ENCODE assay signal across 26 mouse cellular contexts in genomic region chr4:135563794-135564193, GRCm38 (mm10). TPM values are rescaled to one million over a fixed set of nuclear protein-coding genes. Genes with fewer than 3 reads are reported as not detected.
DNase-seq lines count a peak whose midpoint lies in the region; ATAC-seq and TF ChIP-seq lines count a peak whose summit lies in the region.
"Had no signal": no experiment of that assay in that cellular context is flagged by ENCODE, and none has a peak within 500 bp of the region (broad histone marks: within the 10 kb centered on the region; RNA-seq: fewer than 3 reads in every experiment).

No protein-coding gene starts in this region.

- H3K4me3 ChIP-seq in heart, embryonic 14.5 days (ENCODE audit: control insufficient read depth in 1 of 2, insufficient read depth in 1 of 2, low read depth in 1 of 2, low read length in 2 of 2), result no peak overlapping the region
- H3K4me3 ChIP-seq in lung, embryonic 16.5 days (ENCODE audit: low read length), result no peak overlapping the region
- H3K4me3 ChIP-seq in stomach, postnatal 0 days (ENCODE audit: low read depth, low read length), result no peak overlapping the region
- H3K4me3 ChIP-seq: embryonic facial prominence, embryonic 12.5 days; limb, embryonic 10.5 days; limb, embryonic 15.5 days; liver, embryonic 13.5 days had no signal

- H3K9me3 ChIP-seq in heart, embryonic 14.5 days (ENCODE audit: control insufficient read depth, low read length), result no peaks in the 10 kb centered on the region
- H3K9me3 ChIP-seq in lung, embryonic 16.5 days (ENCODE audit: control insufficient read depth, low read length), result no peaks in the 10 kb centered on the region
- H3K9me3 ChIP-seq in stomach, postnatal 0 days (ENCODE audit: control insufficient read depth, low read length), result no peaks in the 10 kb centered on the region
- H3K9me3 ChIP-seq: limb, embryonic 10.5 days; limb, embryonic 15.5 days; liver, embryonic 13.5 days had no signal

- H3K27ac ChIP-seq in heart, embryonic 14.5 days (replicated peaks in 1 of 2; ENCODE audit: control insufficient read depth in 1 of 2, insufficient read depth in 1 of 2, low read depth in 2 of 2, low read length in 2 of 2), result peak overlapping the region in 1 of 2 experiments; percentile 86; a peak in 1 of 4 replicates
- 0 out of 2 replicates have a peak overlapping the region, but pooled peaks have one; percentile 38 for H3K27ac ChIP-seq in lung, embryonic 16.5 days (ENCODE audit: low read length)
- peak overlapping the region; percentile 40 for H3K27ac ChIP-seq in stomach, postnatal 0 days (replicated peaks)
- H3K27ac ChIP-seq: embryonic facial prominence, embryonic 12.5 days; kidney, postnatal 0 days; limb, embryonic 10.5 days; limb, embryonic 15.5 days; liver, embryonic 13.5 days had no signal

- no peak for TF ChIP-seq CTCF in stomach, postnatal 0 days (IDR thresholded peaks at IDR 0.05; ENCODE audit: low read depth)

- peaks cover 54 to 60% of the 10 kb centered on the region in 2 experiments for H3K4me1 ChIP-seq in heart, embryonic 14.5 days (ENCODE audit: control insufficient read depth in 2 of 2, insufficient read depth in 2 of 2, low read length in 2 of 2)
- H3K4me1 ChIP-seq in lung, embryonic 16.5 days (replicated peaks; ENCODE audit: control insufficient read depth, insufficient read depth, low read length), result peaks cover 18% of the 10 kb centered on the region
- H3K4me1 ChIP-seq in stomach, postnatal 0 days (replicated peaks; ENCODE audit: control insufficient read depth, insufficient read depth), result no peaks in the 10 kb centered on the region; the same call in 1 of the 2 replicates

- 0 out of 2 replicates have a peak, but pooled peaks cover 7% of the 10 kb centered on the region for H3K36me3 ChIP-seq in heart, embryonic 14.5 days (ENCODE audit: control insufficient read depth, insufficient read depth, low read length)
- H3K36me3 ChIP-seq in lung, embryonic 16.5 days (ENCODE audit: control insufficient read depth, insufficient read depth, low read length), result no peaks in the 10 kb centered on the region
- H3K36me3 ChIP-seq in stomach, postnatal 0 days (ENCODE audit: control insufficient read depth, insufficient read depth, low read length), result no peaks in the 10 kb centered on the region
- H3K36me3 ChIP-seq: embryonic facial prominence, embryonic 12.5 days; limb, embryonic 10.5 days; limb, embryonic 15.5 days; liver, embryonic 13.5 days had no signal

- H3K9ac ChIP-seq in heart, embryonic 14.5 days (ENCODE audit: low read length), result peak overlapping the region; percentile 13; the same call in 1 of the 2 replicates
- H3K9ac ChIP-seq in lung, embryonic 16.5 days (ENCODE audit: low read length), result no peak overlapping the region
- no peak overlapping the region for H3K9ac ChIP-seq in stomach, postnatal 0 days (ENCODE audit: low read length)
- H3K9ac ChIP-seq: embryonic facial prominence, embryonic 12.5 days; limb, embryonic 15.5 days; liver, embryonic 13.5 days had no signal

- no peak for ATAC-seq in heart, embryonic 14.5 days (ENCODE audit: insufficient number of reproducible peaks, insufficient read depth, low FRiP score, low read depth)
- no peak for ATAC-seq in lung, embryonic 16.5 days (ENCODE audit: low read depth)
- ATAC-seq in megakaryocyte, adult 5-6 weeks (ENCODE audit: poor library complexity, severe bottlenecking), result peak; percentile 36
- no peak for ATAC-seq in stomach, postnatal 0 days (ENCODE audit: low FRiP score, low TSS enrichment)
- ATAC-seq in activated CD4-positive, CD25-positive, alpha-beta regulatory T cell, adult 4 months, result no peak
- ATAC-seq: CD4-positive, CD25-positive, alpha-beta regulatory T cell, adult 4 months; forebrain, embryonic 14.5 days; midbrain, embryonic 16.5 days had no signal

- no peak for DNase-seq in heart, adult 8-10 months (ENCODE audit: low spot score)
- DNase-seq in lung, postnatal 14 days, result no peak
- DNase-seq in stomach, postnatal 0 days (ENCODE audit: low spot score), result no peak
- no peak for DNase-seq in left cerebral cortex, postnatal 14 days (ENCODE audit: low spot score in 2 of 2)
- DNase-seq: cerebellum, adult 8-10 months; cerebellum, postnatal 25 days; gastrocnemius, postnatal 36 days; kidney, adult 8-10 months; layer of hippocampus, postnatal 36 days; liver, embryonic 13.5 days; lung, adult 18-20 months; lung, postnatal 10 days; right cerebral cortex, postnatal 25 days had no signal

- WGBS in heart, embryonic 14.5 days, result 43% methylated on average over 2 of the region's 2 CpGs
- WGBS in lung, embryonic 16.5 days, result 22% methylated on average over 2 of the region's 2 CpGs
- 27% methylated on average over 2 of the region's 2 CpGs for WGBS in stomach, postnatal 0 days

- no peaks in the 10 kb centered on the region for H3K27me3 ChIP-seq in heart, embryonic 14.5 days (ENCODE audit: control insufficient read depth, insufficient read depth, low read length)
- H3K27me3 ChIP-seq in lung, embryonic 16.5 days (ENCODE audit: control insufficient read depth, insufficient read depth, low read depth, low read length), result peaks cover 4% of the 10 kb centered on the region; the same call in 1 of the 2 replicates
- no peaks in the 10 kb centered on the region for H3K27me3 ChIP-seq in stomach, postnatal 0 days (ENCODE audit: control insufficient read depth, insufficient read depth, low read length)

- TF ChIP-seq EP300 in stomach, postnatal 0 days (optimal IDR thresholded peaks at IDR 0.05), result no peak

- intact Hi-C loops in left cerebral cortex, postnatal 14 days (cut with DNase I), result no loop called here

- H3K4me2 ChIP-seq in heart, embryonic 14.5 days (ENCODE audit: low read length), result no peak overlapping the region
- H3K4me2 ChIP-seq in lung, embryonic 16.5 days (ENCODE audit: low read depth, low read length), result no peak overlapping the region
- H3K4me2 ChIP-seq in stomach, postnatal 0 days (replicated peaks; ENCODE audit: low read depth), result no peak overlapping the region
- H3K4me2 ChIP-seq: embryonic facial prominence, embryonic 12.5 days; limb, embryonic 15.5 days; liver, embryonic 13.5 days; midbrain, embryonic 11.5 days had no signal

RNA-seq across cellular contexts. Expression of gene Grhl3, which starts 9.6 kb away (rescaled TPM):
- 5.1 and 5.8 TPM in 2 replicates for polyA plus RNA-seq in heart, embryonic 14.5 days (2014; fragmentation: Nextera tagmentation; extraction: Ambion mirVana)
- total RNA-seq in heart, adult 8-10 months (2022), result not detected
- 3.8 and 4.7 TPM in 2 replicates for polyA plus RNA-seq in lung, embryonic 16.5 days (2015; fragmentation: Nextera tagmentation; extraction: Ambion mirVana)
- not detected in 2 replicates for total RNA-seq in megakaryocyte, adult 5-6 weeks (2015)
- total RNA-seq in megakaryocyte, adult 5-6 weeks (2017), result not detected in 2 replicates
- polyA plus RNA-seq in stomach, postnatal 0 days (2015; fragmentation: Nextera tagmentation; extraction: Ambion mirVana), result 52.5 and 53.3 TPM in 2 replicates
- polyA plus RNA-seq in activated CD4-positive, CD25-positive, alpha-beta regulatory T cell, adult 4 months (2017; shearing (Covaris generic)), result not detected
- 1 to 10 TPM in 1 of 2 experiments, under 1 TPM in 1; 0.95 to 1.4 TPM for total RNA-seq in left cerebral cortex, postnatal 14 days (2021)
- total RNA-seq: adrenal gland, adult 18-20 months had no signal
- polyA plus RNA-seq: CD4-positive, CD25-positive, alpha-beta regulatory T cell, adult 4 months had no signal
